Mouse (Mus musculus) B cell, adult 62 days (primary cell): ENCODE data around the gene Krba1. TPM values are rescaled to one million over a fixed set of nuclear protein-coding genes. Genes with fewer than 3 reads are reported as not detected.

Experiments
- total RNA-seq: library from RNA; stranded (reverse); gene quantifications from 4 replicates; pipeline ENCODE4 v1.2.4, GENCODE M21; 2023

Krba1 gene
- 23.7 to 25.7 TPM (median 24.7 TPM) in 4 replicates for total RNA-seq

GRCm38 (mm10) chr6:48395105-48396007, at the start of gene Krba1:
TSS of gene Krba1 (plus strand) at chr6:48395586.

DNA sequence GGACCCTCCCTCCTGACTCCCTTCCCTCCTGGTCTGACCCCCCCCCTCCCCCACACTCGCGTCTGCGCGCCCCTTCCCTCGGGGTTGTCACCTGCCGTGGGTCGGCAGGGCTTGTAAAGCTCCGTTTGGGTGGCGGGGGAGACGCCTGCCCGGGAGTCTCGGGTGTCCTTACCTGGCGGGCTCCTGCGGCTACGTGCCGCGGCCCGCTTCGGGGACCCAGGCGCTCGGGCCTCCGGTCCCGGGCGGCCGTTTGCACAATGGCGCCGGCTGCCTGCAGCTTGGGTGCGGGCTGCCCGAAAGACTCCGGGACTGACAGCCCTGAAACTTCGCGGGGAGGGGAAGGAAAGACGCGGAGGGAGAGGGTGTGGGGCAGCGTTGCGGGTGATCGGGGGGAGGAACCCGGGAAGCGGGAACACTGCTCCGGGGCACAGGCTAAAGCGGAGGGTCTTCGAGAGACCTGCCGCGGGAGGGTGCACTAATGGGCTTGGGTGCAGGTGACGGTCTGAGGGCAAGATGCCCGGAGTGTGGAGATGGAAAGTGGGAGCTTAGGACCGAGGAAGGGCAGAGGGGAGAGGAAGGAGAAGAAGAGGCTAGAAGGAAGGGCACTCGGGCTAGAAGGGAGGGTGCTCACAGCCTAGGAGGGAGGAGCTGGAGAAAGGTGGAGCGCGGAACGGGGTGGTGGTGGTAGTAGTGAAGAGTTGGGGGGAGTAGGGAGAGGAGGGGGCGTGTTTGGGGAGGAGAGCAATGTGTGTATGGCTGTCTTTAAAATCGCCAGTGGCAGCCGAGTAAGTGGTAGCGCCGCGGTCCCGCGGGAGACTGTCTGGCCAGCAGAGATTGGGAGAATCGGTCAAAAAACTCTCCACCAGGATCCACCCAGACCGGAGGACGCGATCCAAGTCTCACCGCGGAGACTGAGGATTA, 50.1 kb downstream of the Krba1 start, which contains the start of gene Zfp467:
TSS of gene Zfp467 (minus strand) at position 645 of the 921 bp plus-strand sequence.

DNA sequence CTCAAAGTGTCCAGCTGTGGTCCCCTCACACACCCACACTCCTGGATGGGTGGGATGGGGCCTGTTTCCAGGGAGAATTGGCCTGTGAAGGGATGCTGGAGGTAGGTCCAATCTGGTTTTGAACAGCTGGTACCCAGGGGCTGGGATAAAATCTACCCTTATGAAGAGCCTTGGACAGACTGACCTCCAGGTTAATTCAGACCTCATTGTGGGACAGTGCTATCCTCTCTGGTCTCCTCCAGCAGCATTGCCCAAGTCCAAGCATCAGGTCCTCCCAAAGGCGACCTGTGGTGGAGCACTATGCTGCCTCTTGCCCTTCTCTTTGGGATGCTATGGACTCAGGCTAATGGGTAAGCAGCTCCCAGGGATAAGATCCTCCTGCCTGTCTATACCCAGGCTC, 52.5 kb downstream of the Krba1 start, which contains the start of gene Sspo:
TSS of gene Sspo (plus strand) at position 301 of the 400 bp plus-strand sequence.

Other genes with a start within 250 kb of the Krba1 start
- 3.5 to 6.8 TPM (median 6.4 TPM) in 4 replicates for gene Zfp467, start 50.2 kb downstream of the Krba1 start, total RNA-seq
- 0.06 to 0.39 TPM (median 0.09 TPM) in 3 of 4 replicates, not detected in the other for gene Sspo, start 52.6 kb downstream of the Krba1 start, total RNA-seq
- gene Atp6v0e2, start 142.0 kb downstream of the Krba1 start, total RNA-seq: 0.60 to 1.6 TPM (median 0.81 TPM) in 3 of 4 replicates, not detected in the other
- 37.3 to 57.1 TPM (median 41.3 TPM) in 4 replicates for gene Lrrc61, start 159.2 kb downstream of the Krba1 start, total RNA-seq
- 0.86 to 0.88 TPM in 2 of 4 replicates, not detected in the others for gene Rarres2, start 177.2 kb downstream of the Krba1 start, total RNA-seq
- gene Gm45021, start 194.0 kb downstream of the Krba1 start, total RNA-seq: not detected in 4 replicates
- gene Repin1, start 198.3 kb downstream of the Krba1 start, total RNA-seq: 5.2 to 8.7 TPM (median 7.0 TPM) in 4 replicates
- 3.2 to 4.3 TPM in 2 of 4 replicates, not detected in the others for gene Gm44965, start 198.4 kb downstream of the Krba1 start, total RNA-seq
- gene Zfp775, start 206.5 kb downstream of the Krba1 start, total RNA-seq: 2.6 to 7.6 TPM (median 3.5 TPM) in 4 replicates
- 0.15 TPM in 1 of 4 replicates, not detected in the others for gene AI854703, start 231.2 kb downstream of the Krba1 start, total RNA-seq